Mouse (Mus musculus): ENCODE data around the gene Rab34. TPM values are rescaled to one million over a fixed set of nuclear protein-coding genes. Genes with fewer than 3 reads are reported as not detected.

Rab34 gene
- total RNA-seq, 2 experiments from 2014 or later: 19.0 to 19.7 TPM

DNA sequence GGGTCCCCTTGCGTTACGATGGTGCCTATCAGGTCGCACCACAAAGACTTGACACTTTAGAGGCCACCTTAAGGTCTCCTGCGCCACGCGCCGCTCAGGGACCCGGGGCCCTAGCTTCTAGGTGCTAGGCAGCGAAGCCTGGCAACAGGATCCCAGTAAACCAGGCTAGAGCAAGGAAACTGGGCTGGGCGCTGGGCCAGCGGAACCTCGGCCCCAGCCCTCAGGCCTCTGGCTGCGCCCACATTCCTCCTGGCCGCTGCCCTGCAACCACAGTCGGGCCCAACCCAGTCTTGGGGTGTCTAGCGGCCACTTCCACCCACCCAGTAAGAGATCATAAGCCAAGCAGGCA, 22.5 kb upstream of the Rab34 start:
- intact Hi-C loops (cut with DNase I): no loop called here
- TF ChIP-seq CTCF (IDR thresholded peaks at IDR 0.05): no peak
- peak overlapping the region; percentile 48 for H3K27ac ChIP-seq
- DNase-seq (ENCODE audit: extremely low spot score in 1 of 2, low spot score in 2 of 2): peak in 1 of 2 experiments; percentile 48
- H3K4me3 ChIP-seq: peak overlapping the region; percentile 74

DNA sequence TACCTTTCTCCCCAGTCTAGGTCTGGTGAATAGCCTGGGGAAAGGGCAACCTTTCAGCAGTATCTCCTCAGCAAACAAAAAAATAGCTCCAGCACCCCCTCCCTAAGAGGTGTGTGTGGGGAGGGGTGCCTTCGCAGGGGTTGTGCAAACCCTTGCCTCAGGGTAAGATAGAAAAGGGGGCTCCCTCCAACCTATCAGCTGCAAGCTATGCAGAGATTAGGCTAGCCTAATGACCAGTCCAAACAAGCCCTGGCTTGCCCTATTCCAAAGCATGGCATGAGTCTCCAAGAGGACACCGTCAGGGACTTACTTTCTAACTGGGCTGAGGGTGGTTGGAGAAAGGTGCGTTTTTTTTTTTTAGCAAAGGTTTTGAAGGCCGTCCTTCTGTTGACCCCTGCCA, 22.1 kb upstream of the Rab34 start:
- no peak for DNase-seq (ENCODE audit: extremely low spot score in 1 of 2, low spot score in 2 of 2)
- Histone ChIP-seq H3K27ac (no peak overlapping the region; the same call in 1 of the 2 replicates), H3K4me3 (peak overlapping the region; percentile 74; the same call in 1 of the 2 replicates)
- no peak for TF ChIP-seq CTCF (IDR thresholded peaks at IDR 0.05)
- intact Hi-C loops (cut with DNase I): no loop called here

DNA sequence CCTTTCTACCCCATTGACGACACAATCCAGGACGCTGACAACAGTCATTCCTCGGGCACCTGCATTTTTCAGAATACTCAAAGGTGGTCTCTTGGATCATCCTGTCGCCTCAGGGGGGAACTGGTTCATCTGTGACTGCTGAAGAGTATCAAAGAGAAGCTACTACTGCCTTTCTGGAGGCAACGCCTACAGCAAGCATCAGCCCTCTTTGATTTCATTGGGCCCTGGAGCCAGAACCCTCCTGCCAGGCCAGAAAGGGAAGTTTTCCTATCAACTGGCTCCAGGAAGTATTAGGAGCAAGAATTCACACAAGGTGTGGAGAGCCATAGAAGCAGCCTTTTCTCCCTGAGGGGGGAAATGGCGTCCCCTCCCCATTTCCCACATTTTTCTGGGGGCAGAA, 21.6 kb upstream of the Rab34 start:
- TF ChIP-seq CTCF (IDR thresholded peaks at IDR 0.05): no peak
- Histone ChIP-seq H3K4me3 (no peak overlapping the region), H3K27ac (no peak overlapping the region)
- intact Hi-C loops (cut with DNase I): no loop called here
- DNase-seq (ENCODE audit: extremely low spot score in 1 of 2, low spot score in 2 of 2): no peak

DNA sequence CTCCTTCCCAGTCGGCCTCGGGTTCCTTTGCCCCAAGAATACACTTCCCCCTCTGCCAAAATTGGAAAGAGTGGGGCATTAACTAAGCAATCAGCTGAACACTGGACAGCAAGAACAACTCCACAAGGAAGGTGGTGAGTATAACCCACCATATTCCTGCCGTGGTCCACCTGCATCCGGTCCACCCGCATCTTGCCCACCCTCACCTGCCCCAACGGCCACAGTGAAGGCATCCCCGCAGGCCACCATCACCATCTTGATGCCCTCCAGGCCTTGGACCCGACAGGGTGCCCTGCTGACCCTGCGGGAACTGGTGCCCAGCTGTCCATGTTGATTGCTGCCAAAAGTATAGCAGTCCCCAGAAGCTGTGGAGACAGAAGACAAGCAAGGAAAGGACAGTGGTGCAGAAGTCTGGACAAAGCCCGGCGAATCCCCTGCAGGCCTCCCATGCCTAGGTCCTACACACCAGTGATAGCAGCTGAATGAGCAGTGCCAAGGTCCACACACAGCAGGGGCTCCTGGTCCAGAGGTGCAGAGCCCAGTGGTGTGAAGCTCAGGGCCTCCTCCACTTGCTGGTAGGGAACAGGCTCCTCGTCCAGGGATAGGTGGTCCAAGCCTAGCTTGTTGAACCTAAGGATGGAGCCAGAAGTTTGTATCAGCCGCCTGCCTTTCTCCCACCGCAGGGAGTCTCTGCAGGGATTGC, 20.8 kb upstream of the Rab34 start:
- no peak for TF ChIP-seq CTCF (IDR thresholded peaks at IDR 0.05)
- Histone ChIP-seq H3K27ac (no peak overlapping the region), H3K4me3 (no peak overlapping the region)
- no peak for DNase-seq (ENCODE audit: extremely low spot score in 1 of 2, low spot score in 2 of 2)
- intact Hi-C loops (cut with DNase I): no loop called here

DNA sequence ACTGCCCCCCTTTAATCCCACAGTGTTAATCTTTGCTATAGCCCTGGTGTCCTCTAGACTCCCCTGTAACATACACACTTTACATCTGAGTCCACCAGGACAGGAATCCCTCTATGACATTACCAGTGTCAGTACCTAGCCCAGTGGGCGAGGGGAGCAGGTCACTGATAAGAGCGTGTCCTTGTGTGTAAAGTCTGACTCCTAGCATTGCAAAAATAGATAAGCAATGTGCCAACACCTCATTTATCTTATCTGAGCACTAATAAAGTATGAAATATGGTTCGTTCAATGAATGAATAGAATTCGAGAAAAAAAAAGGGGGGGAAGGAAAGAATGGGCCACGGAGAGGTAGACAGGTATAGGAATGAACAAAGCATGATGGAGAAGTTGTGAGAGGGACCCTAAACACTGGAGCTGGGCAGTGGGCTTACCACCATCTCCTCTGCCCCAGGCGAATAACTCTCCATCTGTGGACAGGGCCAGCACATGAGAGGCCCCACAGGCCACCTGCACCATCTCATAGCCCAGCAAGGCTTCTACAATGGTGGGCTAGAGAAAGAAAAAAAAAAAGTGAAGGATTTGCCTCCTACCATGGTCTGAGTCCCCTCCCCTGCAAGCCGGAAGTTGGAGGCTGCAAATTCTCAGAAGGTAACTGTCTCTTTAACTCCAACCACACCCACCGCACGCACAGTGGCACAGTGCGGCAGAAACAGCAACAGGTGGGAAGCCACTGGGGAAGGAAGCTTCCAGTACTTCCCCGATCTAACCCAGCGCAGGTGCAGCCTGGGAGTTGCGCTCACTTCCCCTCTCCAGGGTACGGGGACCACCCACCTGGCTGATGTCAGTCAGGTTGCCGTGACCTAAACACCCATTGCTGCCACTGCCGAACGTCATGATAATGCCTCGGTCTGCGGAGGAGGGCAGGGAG, 19.4 kb upstream of the Rab34 start:
- no peak for DNase-seq (ENCODE audit: extremely low spot score in 1 of 2, low spot score in 2 of 2)
- no peak overlapping the region for H3K27ac ChIP-seq
- intact Hi-C loops (cut with DNase I): no loop called here
- no peak for TF ChIP-seq CTCF (IDR thresholded peaks at IDR 0.05)
- no peak overlapping the region for H3K4me3 ChIP-seq

DNA sequence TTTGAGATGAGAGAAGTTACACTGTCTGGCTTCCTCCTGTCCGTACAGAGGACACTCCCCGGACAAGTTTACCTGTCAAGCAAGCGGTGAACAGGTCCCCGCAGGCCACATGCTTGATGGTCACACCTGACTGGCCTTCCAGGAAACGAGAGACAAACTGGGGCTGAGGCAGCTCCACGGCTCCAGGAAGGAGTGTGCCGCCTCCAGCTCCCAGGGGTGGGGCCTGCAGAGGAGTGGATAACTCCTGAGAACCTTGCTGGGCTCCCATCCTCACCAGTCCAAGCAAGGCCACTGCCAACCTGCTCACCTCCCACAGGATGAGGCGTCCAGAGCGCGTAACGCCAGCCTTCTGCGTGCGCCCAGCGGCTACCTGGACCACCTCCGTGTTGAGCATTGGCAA, 17.9 kb upstream of the Rab34 start:
- no peak overlapping the region for H3K27ac ChIP-seq
- intact Hi-C loops (cut with DNase I): no loop called here

DNA sequence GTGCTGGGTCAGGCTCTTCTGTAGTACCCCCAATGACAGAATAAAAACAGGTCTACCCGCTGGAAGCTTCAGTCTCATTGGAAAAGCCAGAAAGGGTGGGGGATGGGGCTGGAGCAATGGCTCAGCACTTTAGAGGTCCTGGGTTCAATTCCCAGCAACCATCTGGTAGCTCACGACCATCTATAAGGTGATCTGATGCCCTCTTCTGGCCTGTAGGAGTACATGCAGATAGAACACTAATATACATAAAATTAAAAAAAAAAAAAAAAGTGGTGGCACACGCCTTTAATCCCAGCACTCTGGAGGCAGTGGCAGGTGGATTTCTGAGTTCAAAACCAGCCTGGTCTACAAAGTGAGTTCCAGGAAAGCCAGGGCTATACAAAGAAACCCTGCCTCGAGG, 16.9 kb upstream of the Rab34 start:
- no peak overlapping the region for H3K27ac ChIP-seq
- DNase-seq (ENCODE audit: extremely low spot score in 1 of 2, low spot score in 2 of 2): no peak
- intact Hi-C loops (cut with DNase I): no loop called here
- H3K4me3 ChIP-seq: no peak overlapping the region
- TF ChIP-seq CTCF (IDR thresholded peaks at IDR 0.05): peak; percentile 18

More for the DNA sequence above, 17.9 kb upstream of the Rab34 start:
- DNase-seq (ENCODE audit: extremely low spot score in 1 of 2, low spot score in 2 of 2): no peak
- no peak for TF ChIP-seq CTCF (IDR thresholded peaks at IDR 0.05)
- no peak overlapping the region for H3K4me3 ChIP-seq

DNA sequence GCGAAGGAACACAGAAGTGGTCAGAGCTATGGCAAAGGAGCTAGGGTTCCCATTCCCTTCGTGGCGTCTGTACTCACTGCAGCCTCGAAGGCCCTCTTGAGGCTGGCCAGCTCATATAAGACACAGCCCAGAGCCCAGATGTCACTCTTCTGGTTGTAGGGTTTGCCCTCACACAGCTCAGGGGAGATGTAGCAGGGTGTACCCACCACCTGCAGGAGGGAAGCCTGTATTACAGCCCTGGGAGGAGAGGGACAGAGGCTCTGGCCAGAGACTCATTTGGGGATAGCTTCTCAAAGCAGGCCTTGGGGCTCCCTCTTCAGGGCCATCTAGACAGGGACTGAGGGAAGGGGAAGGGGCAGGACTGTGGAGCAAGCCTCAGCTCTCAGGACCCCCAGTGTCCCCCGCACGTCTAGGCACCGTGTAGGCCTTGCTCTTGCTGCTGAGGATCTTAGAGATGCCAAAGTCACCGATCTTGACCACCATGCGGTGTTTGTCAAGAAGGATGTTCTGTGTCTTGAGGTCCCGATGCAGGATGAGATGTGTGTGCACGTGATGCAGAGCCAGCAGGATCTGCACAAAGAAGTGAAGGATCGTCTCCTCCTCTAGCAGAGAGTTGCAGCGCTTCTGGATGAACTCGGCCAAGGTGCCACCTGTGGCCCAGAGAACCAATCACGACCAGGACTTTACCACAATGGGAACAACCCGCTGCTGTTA, 16.0 kb upstream of the Rab34 start:
- no peak overlapping the region for H3K27ac ChIP-seq
- peak; percentile 8; the same call in 1 of the 2 replicates for TF ChIP-seq CTCF (IDR thresholded peaks at IDR 0.05)
- intact Hi-C loops (cut with DNase I): no loop called here
- H3K4me3 ChIP-seq: no peak overlapping the region
- DNase-seq (ENCODE audit: extremely low spot score in 1 of 2, low spot score in 2 of 2): no peak

DNA sequence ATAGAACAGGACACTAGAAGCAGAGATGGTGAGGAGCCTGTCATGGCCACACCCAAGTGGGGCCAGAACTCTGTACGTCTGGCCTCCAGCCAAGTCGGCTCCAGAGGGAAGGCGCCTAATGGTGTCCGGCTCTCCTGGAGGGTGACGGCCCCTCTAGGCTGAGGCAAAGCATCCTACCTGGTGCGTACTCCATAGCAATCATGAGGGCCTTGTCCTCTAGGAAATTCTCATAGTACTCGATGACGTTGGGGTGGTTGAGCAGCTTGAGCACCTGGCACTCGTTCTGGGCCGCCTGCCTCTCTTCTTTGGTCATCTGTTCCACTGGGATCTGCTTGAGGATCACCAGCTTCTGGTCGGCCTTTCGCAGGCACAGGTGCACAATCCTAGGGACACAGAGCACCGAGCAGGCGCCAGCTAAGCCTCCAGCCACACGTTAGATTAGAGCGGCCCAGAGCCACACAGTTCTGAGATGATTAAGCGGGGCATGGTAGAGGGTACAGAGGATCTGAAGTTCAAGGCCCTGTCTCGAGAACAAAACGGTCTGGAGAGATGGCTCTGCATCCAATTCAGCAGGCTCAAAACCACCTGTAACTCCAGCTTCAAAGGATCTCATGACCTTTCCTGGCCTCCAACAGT, 15.4 kb upstream of the Rab34 start:
- intact Hi-C loops (cut with DNase I): no loop called here
- DNase-seq (ENCODE audit: extremely low spot score in 1 of 2, low spot score in 2 of 2): no peak
- Histone ChIP-seq H3K4me3 (no peak overlapping the region), H3K27ac (no peak overlapping the region)
- TF ChIP-seq CTCF (IDR thresholded peaks at IDR 0.05): no peak

DNA sequence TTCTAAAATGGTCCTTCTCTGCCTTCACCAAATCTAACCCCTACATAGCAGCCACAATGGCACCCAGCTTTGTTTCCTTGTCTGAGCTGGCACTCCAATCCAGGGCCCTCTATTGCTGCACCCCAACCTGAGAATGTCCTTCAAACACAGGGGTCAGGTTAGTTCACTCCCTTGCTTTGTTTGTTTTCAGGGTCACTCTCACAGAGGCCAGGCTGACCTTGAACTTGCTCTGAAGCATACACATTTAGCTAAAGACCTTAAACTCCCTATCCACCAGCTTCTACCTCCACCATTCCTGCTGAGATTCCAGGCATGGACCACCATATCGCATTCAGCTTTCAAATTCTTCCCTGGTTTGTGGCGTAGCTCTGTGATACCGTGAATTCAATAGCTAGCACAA, 13.7 kb upstream of the Rab34 start:
- DNase-seq (ENCODE audit: extremely low spot score in 1 of 2, low spot score in 2 of 2): no peak
- TF ChIP-seq CTCF (IDR thresholded peaks at IDR 0.05): no peak
- Histone ChIP-seq H3K27ac (no peak overlapping the region), H3K4me3 (no peak overlapping the region)
- intact Hi-C loops (cut with DNase I): no loop called here

DNA sequence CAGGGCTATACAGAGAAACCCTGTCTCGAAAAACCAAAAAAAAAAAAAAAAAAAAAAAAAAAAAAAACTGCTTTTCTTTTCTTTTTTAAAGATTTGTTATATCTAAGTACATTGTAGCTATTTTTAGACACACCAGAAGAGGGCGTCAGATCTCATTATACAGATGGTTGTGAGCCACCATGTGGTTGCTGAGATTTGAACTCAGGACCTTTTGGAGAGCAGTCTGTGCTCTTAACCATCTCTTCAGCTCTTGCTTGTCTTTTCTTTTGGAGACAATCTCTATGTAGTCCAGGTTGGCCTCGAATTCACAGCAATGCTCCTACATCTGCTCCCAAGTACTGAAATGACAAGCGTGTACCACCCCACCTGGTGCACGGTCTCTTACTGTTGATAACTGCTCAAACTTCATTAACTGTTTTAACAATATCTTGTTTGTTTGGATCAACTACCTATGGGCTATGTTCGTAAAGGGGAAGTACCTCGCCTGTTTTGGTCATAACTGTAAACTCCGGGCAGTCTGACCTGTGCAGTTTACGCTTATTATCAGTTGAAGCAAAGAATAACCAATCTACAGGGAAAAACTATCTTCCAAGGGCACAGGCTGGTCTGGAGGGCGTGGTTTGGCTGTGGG, 12.3 kb upstream of the Rab34 start:
- H3K4me3 ChIP-seq: peak overlapping the region; percentile 58
- intact Hi-C loops (cut with DNase I): loop anchor here (2.0 to 5.0 kb wide), 2 partner anchors 17 to 139 kb away; partner anchors contain the start of gene Flot2
- no peak overlapping the region; the same call in 1 of the 2 replicates for H3K27ac ChIP-seq
- peak; percentile 12; the same call in 1 of the 2 replicates for TF ChIP-seq CTCF (IDR thresholded peaks at IDR 0.05)
- DNase-seq (ENCODE audit: extremely low spot score in 1 of 2, low spot score in 2 of 2): no peak

Data from left cerebral cortex, adult 2 months (tissue).